Mouse (Mus musculus) thymus, adult 2 months (tissue): ENCODE data around the gene Narfl. TPM values are rescaled to one million over a fixed set of nuclear protein-coding genes. Genes with fewer than 3 reads are reported as not detected.

ENCODE experiments used
- DNase-seq: peaks from one replicate; pipeline ENCODE4 v3.0.0; 2021
- H3K27ac ChIP-seq: fragments of 200-500 bp; 2 replicates; pipeline ENCODE4 v1.5.1; 2012; ENCODE audit warnings: low read length, control low read depth; ENCODE audit not compliant: control insufficient read depth, insufficient read depth
- H3K27me3 ChIP-seq: fragments of 200-500 bp; 2 replicates; pipeline ENCODE4 v1.6.1; 2012; ENCODE audit warnings: mild to moderate bottlenecking, low read length, moderate library complexity, mixed read lengths; ENCODE audit not compliant: control insufficient read depth, insufficient read depth
- H3K36me3 ChIP-seq: fragments of 200-500 bp; 2 replicates; pipeline ENCODE4 v1.6.1; 2012; ENCODE audit warnings: mild to moderate bottlenecking, low read length, moderate library complexity; ENCODE audit not compliant: control insufficient read depth, insufficient read depth
- H3K4me1 ChIP-seq: fragments of 200-500 bp; replicated peaks from 2 replicates; pipeline ENCODE4 v1.6.1; 2012; ENCODE audit warnings: low read length; ENCODE audit not compliant: control insufficient read depth, insufficient read depth
- H3K4me3 ChIP-seq: fragments of 200-500 bp; 2 replicates; pipeline ENCODE4 v1.5.1; 2012; ENCODE audit warnings: mild to moderate bottlenecking, low read length, control low read depth, moderate library complexity; ENCODE audit not compliant: control insufficient read depth, insufficient read depth
- CTCF ChIP-seq: fragments of 200-500 bp; IDR thresholded peaks from 2 replicates; pipeline ENCODE4 v1.5.1; 2012; ENCODE audit warnings: mild to moderate bottlenecking, control low read depth, low read length, moderate library complexity, borderline replicate concordance; ENCODE audit not compliant: control insufficient read depth, poor library complexity, insufficient read depth; ENCODE audit errors: extremely low read depth
- POLR2A ChIP-seq: fragments of 200-500 bp; IDR thresholded peaks from 2 replicates; pipeline ENCODE4 v1.6.1; 2012; ENCODE audit warnings: mild to moderate bottlenecking, low read length, control low read depth, moderate library complexity; ENCODE audit not compliant: control insufficient read depth, poor library complexity, insufficient read depth; ENCODE audit errors: extremely low read depth
- WGBS: fragments of 180-500 bp; shearing (Covaris S2); methylation state at CpG from one replicate; pipeline ENCODE4 v1.1.7; 2018; 5-methylcytosine and 5-hydroxymethylcytosine counted together
- polyA plus RNA-seq: library from polyadenylated mRNA; depleted of rRNA; stranded (reverse); fragments of >200 nt; gene quantifications from 2 replicates; pipeline ENCODE4 v1.2.3, GENCODE M21; 2012

The Narfl gene
- polyA plus RNA-seq, 1 experiment = 33.5 TPM

DNA sequence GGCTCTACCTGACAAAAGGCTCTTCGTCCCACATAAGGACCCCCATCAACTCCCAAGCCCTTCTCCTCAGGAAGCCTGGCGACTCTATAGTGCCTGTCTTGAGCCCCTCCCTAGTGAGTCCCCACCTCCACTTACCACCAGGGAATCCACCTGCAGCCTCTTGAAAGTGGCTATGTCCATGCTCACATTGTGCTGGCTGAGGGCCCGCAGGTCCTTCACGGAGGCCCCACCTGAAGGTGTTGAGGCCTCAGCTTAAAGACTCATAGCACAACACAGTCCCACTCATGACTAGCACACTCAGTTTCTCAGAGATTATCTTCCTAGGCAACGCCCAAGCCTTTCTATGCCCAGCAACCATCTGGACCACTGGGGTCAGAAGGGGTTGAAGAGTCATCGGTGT, 24.3 kb upstream of the Narfl start:
- Histone ChIP-seq H3K4me1 (no peaks in the 10 kb centered on the region), H3K27me3 (no peaks in the 10 kb centered on the region), H3K36me3 (no peaks in the 10 kb centered on the region), H3K4me3 (no peak overlapping the region), H3K27ac (no peak overlapping the region)
- TF ChIP-seq POLR2A (no peak), CTCF (no peak)
- 90% methylated on average over 6 of the region's 6 CpGs for WGBS
- DNase-seq = no peak

DNA sequence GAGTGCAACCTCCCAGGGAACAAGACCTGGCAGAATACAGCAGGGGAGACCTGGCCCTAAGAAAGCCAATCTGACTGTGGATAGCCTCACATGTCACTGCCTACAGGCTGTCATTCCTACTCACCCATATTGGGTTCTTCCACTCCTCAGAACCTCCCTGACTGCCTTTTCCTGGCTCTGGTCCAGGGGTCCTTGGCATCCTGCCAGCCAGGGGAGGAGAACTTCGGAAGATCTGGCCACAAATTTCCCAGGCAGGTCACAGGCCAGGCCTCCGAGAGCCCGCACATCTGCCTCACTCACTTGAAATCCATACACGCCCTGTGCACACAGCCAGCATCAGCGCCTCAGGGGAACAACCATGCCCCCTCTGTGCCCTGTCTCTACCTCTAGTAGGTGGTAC, 22.1 kb upstream of the Narfl start:
- Histone ChIP-seq H3K4me1 (no peaks in the 10 kb centered on the region), H3K27me3 (no peaks in the 10 kb centered on the region), H3K4me3 (no peak overlapping the region), H3K36me3 (no peaks in the 10 kb centered on the region), H3K27ac (no peak overlapping the region)
- no peak for TF ChIP-seq POLR2A
- no peak for TF ChIP-seq CTCF
- 42% methylated on average over 5 of the region's 5 CpGs for WGBS
- DNase-seq = no peak

DNA sequence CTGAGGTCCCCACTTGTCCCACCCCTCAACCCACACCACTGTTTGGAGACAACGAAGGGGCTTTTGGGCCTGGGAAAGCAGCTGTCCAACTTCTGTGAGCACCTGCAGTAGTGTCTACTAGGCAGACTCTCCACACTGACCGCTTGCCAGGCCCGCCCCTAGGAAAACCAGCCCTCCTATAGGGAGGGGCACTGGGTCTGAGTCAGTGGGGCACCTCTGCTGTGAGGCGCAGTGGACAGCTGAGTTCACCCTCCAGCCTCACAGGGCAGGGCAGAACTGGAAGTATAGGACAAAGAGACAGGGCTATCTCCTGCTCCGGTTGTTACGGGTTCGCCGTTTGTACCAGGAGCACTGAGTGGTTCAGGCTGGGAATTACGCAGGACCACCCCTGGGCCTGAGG, 19.3 kb upstream of the Narfl start, which contains the start of gene Msln:
TSS of gene Msln (minus strand) at position 138 of the 400 bp plus-strand sequence.
- H3K4me3 ChIP-seq = no peak within 1 kb of the TSS
- no peaks in the 10 kb centered on the region for H3K27me3 ChIP-seq
- TF ChIP-seq POLR2A = no peak
- TF ChIP-seq CTCF = no peak
- H3K36me3 ChIP-seq = no peaks in the 10 kb centered on the region
- no peaks in the 10 kb centered on the region for H3K4me1 ChIP-seq
- 94% methylated on average over 9 of the region's 9 CpGs for WGBS
- H3K27ac ChIP-seq = no peak within 1 kb of the TSS
- DNase-seq = no peak

- H3K27me3 ChIP-seq = no peaks in the 10 kb centered on the region
- H3K36me3 ChIP-seq = no peaks in the 10 kb centered on the region
- no peak overlapping the region for H3K4me3 ChIP-seq
- no peaks in the 10 kb centered on the region for H3K4me1 ChIP-seq
- no peak for DNase-seq
- no peak for TF ChIP-seq POLR2A
- no peak for TF ChIP-seq CTCF
- H3K27ac ChIP-seq = no peak overlapping the region
- WGBS = 84% methylated on average over 4 of the region's 4 CpGs
These were observed 18.5 kb upstream of the Narfl start for GRCm38 (mm10) chr17:25755086-25755485.

- H3K36me3 ChIP-seq = no peaks in the 10 kb centered on the region
- H3K4me3 ChIP-seq = no peak overlapping the region
- H3K27me3 ChIP-seq = no peaks in the 10 kb centered on the region
- no peaks in the 10 kb centered on the region for H3K4me1 ChIP-seq
- no peak for DNase-seq
- WGBS = 34% methylated on average over 4 of the region's 4 CpGs
- TF ChIP-seq CTCF (no peak), POLR2A (no peak)
- H3K27ac ChIP-seq = no peak overlapping the region
These were observed 17.8 kb upstream of the Narfl start for GRCm38 (mm10) chr17:25755627-25756377.

GRCm38 (mm10) chr17:25756378-25757242, 17.0 kb upstream of the Narfl start:
- Histone ChIP-seq H3K4me3 (no peak overlapping the region), H3K27ac (no peak overlapping the region), H3K36me3 (no peaks in the 10 kb centered on the region), H3K27me3 (no peaks in the 10 kb centered on the region), H3K4me1 (no peaks in the 10 kb centered on the region)
- no peak for DNase-seq
- TF ChIP-seq POLR2A (no peak), CTCF (no peak)
- WGBS = 72% methylated on average over 9 of the region's 9 CpGs

GRCm38 (mm10) chr17:25757691-25758090, 15.9 kb upstream of the Narfl start:
- 77% methylated on average over 3 of the region's 3 CpGs for WGBS
- no peak overlapping the region for H3K27ac ChIP-seq
- no peak for DNase-seq
- no peaks in the 10 kb centered on the region for H3K4me1 ChIP-seq
- H3K4me3 ChIP-seq = no peak overlapping the region
- H3K27me3 ChIP-seq = no peaks in the 10 kb centered on the region
- no peaks in the 10 kb centered on the region for H3K36me3 ChIP-seq
- no peak for TF ChIP-seq CTCF
- TF ChIP-seq POLR2A = no peak
